Mouse (Mus musculus) olfactory bulb, adult 2 months (tissue): ENCODE results near the gene Cenpe.

Experiments used
- CTCF ChIP-seq: fragments of 200-500 bp; IDR thresholded peaks from 2 replicates; pipeline ENCODE4 v1.5.1; 2012; ENCODE audit warnings: low read depth, mild to moderate bottlenecking, low read length, moderate library complexity; ENCODE audit not compliant: insufficient read depth
- POLR2A ChIP-seq: fragments of 200-500 bp; IDR thresholded peaks from 2 replicates; pipeline ENCODE4 v1.6.1; 2012; ENCODE audit warnings: mild to moderate bottlenecking, low read depth, low read length, moderate library complexity; ENCODE audit not compliant: insufficient read depth

GRCm38 (mm10) chr3:135281701-135282100 lies 69.4 kb downstream of the Cenpe start:
- TF ChIP-seq POLR2A (no peak), CTCF (no peak)
